Mouse (Mus musculus) stomach, postnatal 0 days (tissue): ENCODE data around the gene Ace3. TPM values are rescaled to one million over a fixed set of nuclear protein-coding genes. Genes with fewer than 3 reads are reported as not detected.

ENCODE experiments used
- ATAC-seq: fragments of 200-750 bp; cut with Nextera tagmentation; 2 replicates; pipeline ENCODE4 v1.8.0; 2017; ENCODE audit not compliant: low FRiP score, low TSS enrichment
- DNase-seq: peaks from one replicate; pipeline ENCODE4 v3.0.0-alpha.2; 2016; ENCODE audit warnings: low spot score
- H3K27ac ChIP-seq: fragments of 300-500 bp; sonication (generic); replicated peaks from 2 replicates; pipeline ENCODE4 v1.5.1; 2014; ENCODE audit warnings: mild to moderate bottlenecking, control low read depth
- H3K27me3 ChIP-seq: fragments of 300-500 bp; sonication (generic); 2 replicates; pipeline ENCODE4 v1.6.1; 2014; ENCODE audit warnings: low read length; ENCODE audit not compliant: control insufficient read depth, insufficient read depth
- H3K36me3 ChIP-seq: fragments of 300-500 bp; sonication (generic); 2 replicates; pipeline ENCODE4 v1.6.1; 2014; ENCODE audit warnings: low read length, mixed read lengths; ENCODE audit not compliant: control insufficient read depth, insufficient read depth
- H3K4me1 ChIP-seq: fragments of 300-500 bp; sonication (generic); replicated peaks from 2 replicates; pipeline ENCODE4 v1.6.1; 2014; ENCODE audit warnings: antibody characterized with exemption; ENCODE audit not compliant: control insufficient read depth, insufficient read depth
- H3K4me2 ChIP-seq: fragments of 300-500 bp; sonication (generic); replicated peaks from 2 replicates; pipeline ENCODE4 v1.6.1; 2014; ENCODE audit warnings: low read depth, mild to moderate bottlenecking, control low read depth, moderate library complexity
- H3K4me3 ChIP-seq: fragments of 300-500 bp; sonication (generic); 2 replicates; pipeline ENCODE4 v1.5.1; 2014; ENCODE audit warnings: low read depth, low read length, control low read depth
- H3K9ac ChIP-seq: fragments of 300-500 bp; sonication (generic); 2 replicates; pipeline ENCODE4 v1.6.1; 2014; ENCODE audit warnings: mild to moderate bottlenecking, low read length, control low read depth, mixed read lengths
- H3K9me3 ChIP-seq: fragments of 300-500 bp; sonication (generic); 2 replicates; pipeline ENCODE4 v1.6.1; 2016; ENCODE audit warnings: low read length; ENCODE audit not compliant: control insufficient read depth
- CTCF ChIP-seq: IDR thresholded peaks from 2 replicates; pipeline ENCODE4 v1.5.1; 2016; ENCODE audit warnings: antibody characterized with exemption, low read depth, mild to moderate bottlenecking, moderate library complexity
- EP300 ChIP-seq: optimal IDR thresholded peaks from 2 replicates; pipeline ENCODE3; 2016; ENCODE audit warnings: antibody characterized with exemption
- WGBS: fragments of 180-500 bp; shearing (Covaris S2); extraction: QIAGEN DNeasy Blood & Tissue Kit; methylation state at CpG from one replicate; pipeline ENCODE4 v1.1.7; 2014; 5-methylcytosine and 5-hydroxymethylcytosine counted together
- polyA plus RNA-seq: library from polyadenylated mRNA; unstranded; fragments of >200 nt; fragmentation: Nextera tagmentation; extraction: Ambion mirVana; gene quantifications from 2 replicates; pipeline ENCODE4 v1.2.1, GENCODE M21; 2015

Ace3 gene
- polyA plus RNA-seq, 1 experiment from 2014 or later: not detected

- ATAC-seq (no peak), DNase-seq (no peak)
- Histone ChIP-seq H3K36me3 (no peaks in the 10 kb centered on the region), H3K4me3 (no peak overlapping the region), H3K27me3 (no peaks in the 10 kb centered on the region), H3K9ac (no peak overlapping the region), H3K27ac (no peak overlapping the region), H3K9me3 (no peaks in the 10 kb centered on the region), H3K4me2 (no peak overlapping the region), H3K4me1 (no peaks in the 10 kb centered on the region)
- 13% methylated on average over 1 of the region's 1 CpGs for WGBS
- TF ChIP-seq EP300 (no peak), CTCF (no peak)
These were observed 35.9 kb upstream of the Ace3 start for GRCm38 (mm10) chr11:105958566-105958965.

- no peaks in the 10 kb centered on the region for H3K4me1 ChIP-seq
- H3K36me3 ChIP-seq: no peaks in the 10 kb centered on the region
- no peak overlapping the region for H3K4me2 ChIP-seq
- TF ChIP-seq CTCF (no peak), EP300 (no peak)
- 19% methylated on average over 17 of the region's 17 CpGs for WGBS
- ATAC-seq (no peak), DNase-seq (no peak)
- no peaks in the 10 kb centered on the region for H3K9me3 ChIP-seq
- H3K9ac ChIP-seq: no peak overlapping the region
- no peak overlapping the region for H3K27ac ChIP-seq
- no peak overlapping the region for H3K4me3 ChIP-seq
- H3K27me3 ChIP-seq: no peaks in the 10 kb centered on the region
These were observed 35.1 kb upstream of the Ace3 start for GRCm38 (mm10) chr11:105959355-105959754.

GRCm38 (mm10) chr11:105964691-105965090, 29.8 kb upstream of the Ace3 start:
- WGBS: 64% methylated on average over 5 of the region's 5 CpGs

GRCm38 (mm10) chr11:105966288-105966687, 28.2 kb upstream of the Ace3 start:
- Histone ChIP-seq H3K27ac (no peak overlapping the region), H3K27me3 (peaks cover 5% of the 10 kb centered on the region; the same call in 1 of the 2 replicates), H3K4me1 (no peaks in the 10 kb centered on the region), H3K36me3 (no peaks in the 10 kb centered on the region), H3K4me2 (no peak overlapping the region), H3K9me3 (no peaks in the 10 kb centered on the region), H3K9ac (no peak overlapping the region), H3K4me3 (no peak overlapping the region)
- 76% methylated on average over 4 of the region's 4 CpGs for WGBS
- TF ChIP-seq EP300 (no peak), CTCF (no peak)
- ATAC-seq (no peak), DNase-seq (no peak)

More at GRCm38 (mm10) chr11:105964691-105965090, 29.8 kb upstream of the Ace3 start:
- H3K9me3 ChIP-seq: no peaks in the 10 kb centered on the region
- no peak overlapping the region for H3K9ac ChIP-seq
- H3K36me3 ChIP-seq: no peaks in the 10 kb centered on the region
- TF ChIP-seq CTCF (peak; percentile 39), EP300 (no peak)
- H3K27ac ChIP-seq: no peak overlapping the region
- no peak overlapping the region for H3K4me2 ChIP-seq
- H3K27me3 ChIP-seq: peaks cover 5% of the 10 kb centered on the region; the same call in 1 of the 2 replicates
- DNase-seq: no peak
- no peak for ATAC-seq
- no peaks in the 10 kb centered on the region for H3K4me1 ChIP-seq
- H3K4me3 ChIP-seq: no peak overlapping the region

- DNase-seq: peak; percentile 58
- TF ChIP-seq EP300 (no peak), CTCF (no peak)
- under 1% methylated on average over 57 of the region's 76 CpGs for WGBS
- Histone ChIP-seq H3K27me3 (peaks cover 5% of the 10 kb centered on the region; the same call in 1 of the 2 replicates), H3K4me2 (peak within 1 kb of the TSS; percentile 96), H3K27ac (no peak within 1 kb of the TSS), H3K9ac (peak within 1 kb of the TSS; percentile 54), H3K4me3 (peak within 1 kb of the TSS; percentile 55), H3K9me3 (no peaks in the 10 kb centered on the region), H3K4me1 (no peaks in the 10 kb centered on the region), H3K36me3 (no peaks in the 10 kb centered on the region)
- no peak; the same call in 1 of the 2 replicates for ATAC-seq
These were observed 26.5 kb upstream of the Ace3 start, which contains the start of gene Ace for GRCm38 (mm10) chr11:105967741-105968574. Ace (plus strand) TSS chr11:105967945.

- DNase-seq (no peak), ATAC-seq (no peak)
- Histone ChIP-seq H3K9me3 (no peaks in the 10 kb centered on the region), H3K4me1 (no peaks in the 10 kb centered on the region), H3K9ac (no peak overlapping the region), H3K36me3 (no peaks in the 10 kb centered on the region), H3K27me3 (peaks cover 5% of the 10 kb centered on the region; the same call in 1 of the 2 replicates), H3K27ac (no peak overlapping the region), H3K4me2 (no peak overlapping the region), H3K4me3 (no peak overlapping the region)
- WGBS: 54% methylated on average over 10 of the region's 10 CpGs
- no peak for TF ChIP-seq CTCF
- TF ChIP-seq EP300: no peak
These were observed 25.5 kb upstream of the Ace3 start for GRCm38 (mm10) chr11:105968948-105969347.
